In the genomic region with DNA sequence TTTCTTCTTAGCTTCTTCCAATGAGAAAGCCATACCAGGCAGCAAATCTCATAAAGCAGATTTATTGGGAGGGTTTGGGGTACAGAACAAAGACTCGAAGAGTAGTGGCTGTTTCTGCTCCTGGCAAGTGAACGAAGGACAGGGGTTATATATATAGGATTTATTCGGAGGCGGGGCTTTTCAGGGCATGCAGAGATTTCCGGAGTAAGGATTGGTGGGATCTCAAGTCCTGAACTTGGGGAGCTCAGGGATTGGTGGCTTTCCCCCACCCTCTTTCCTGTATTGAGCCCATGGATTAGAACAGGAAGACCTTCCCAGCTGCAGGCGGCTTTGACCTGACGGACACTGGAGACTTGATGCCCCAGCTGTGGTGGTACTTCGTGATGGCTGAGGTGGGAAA, we compare ENCODE assay signal across 9 mouse cellular contexts. TPM values are rescaled to one million over a fixed set of nuclear protein-coding genes. Genes with fewer than 3 reads are reported as not detected.
DNase-seq lines count a peak whose midpoint lies in the region; ATAC-seq and TF ChIP-seq lines count a peak whose summit lies in the region.
"Had no signal": no experiment of that assay in that cellular context is flagged by ENCODE, and none has a peak within 500 bp of the region (broad histone marks: within the 10 kb centered on the region; RNA-seq: fewer than 3 reads in every experiment).

No protein-coding gene starts in this region.

- H3K27me3 ChIP-seq in hindbrain, embryonic 15.5 days: no peaks in the 10 kb centered on the region
- no peaks in the 10 kb centered on the region for H3K27me3 ChIP-seq in hindbrain, embryonic 11.5 days (ENCODE audit: control insufficient read depth, insufficient read depth, low read length)
- H3K27me3 ChIP-seq in testis, adult 2 months (ENCODE audit: control insufficient read depth, insufficient read depth, low read length): no peaks in the 10 kb centered on the region
- H3K27me3 ChIP-seq in embryonic facial prominence, embryonic 15.5 days: no peaks in the 10 kb centered on the region
- H3K27me3 ChIP-seq in stomach, postnatal 0 days (ENCODE audit: control insufficient read depth, insufficient read depth, low read length): no peaks in the 10 kb centered on the region

- no peak overlapping the region for H3K4me2 ChIP-seq in hindbrain, embryonic 15.5 days
- no peak overlapping the region for H3K4me2 ChIP-seq in hindbrain, embryonic 11.5 days (replicated peaks; ENCODE audit: low read depth, low read length)
- no peak overlapping the region for H3K4me2 ChIP-seq in embryonic facial prominence, embryonic 15.5 days (replicated peaks)
- no peak overlapping the region for H3K4me2 ChIP-seq in stomach, postnatal 0 days (replicated peaks; ENCODE audit: low read depth)

- 88% methylated on average over 8 of the region's 8 CpGs for WGBS in hindbrain, embryonic 15.5 days
- WGBS in hindbrain, embryonic 11.5 days: 83% methylated on average over 8 of the region's 8 CpGs
- 82% methylated on average over 8 of the region's 8 CpGs for WGBS in embryonic facial prominence, embryonic 15.5 days
- 79% methylated on average over 8 of the region's 8 CpGs for WGBS in stomach, postnatal 0 days

- TF ChIP-seq EP300 in stomach, postnatal 0 days (optimal IDR thresholded peaks at IDR 0.05): no peak

- TF ChIP-seq CTCF in testis, adult 2 months (IDR thresholded peaks at IDR 0.05; ENCODE audit: control insufficient read depth, insufficient read depth, insufficient replicate concordance, low read depth, low read length): no peak
- TF ChIP-seq CTCF in stomach, postnatal 0 days (IDR thresholded peaks at IDR 0.05; ENCODE audit: low read depth): no peak

- H3K27ac ChIP-seq in hindbrain, embryonic 15.5 days (replicated peaks): peak overlapping the region; percentile 96; the same call in 1 of the 2 replicates
- H3K27ac ChIP-seq in hindbrain, embryonic 11.5 days (ENCODE audit: low read depth, low read length): no peak overlapping the region
- H3K27ac ChIP-seq in testis, adult 2 months (ENCODE audit: control insufficient read depth, insufficient read depth, low read depth, low read length): peak overlapping the region; percentile 99
- peak overlapping the region; percentile 98 for H3K27ac ChIP-seq in embryonic facial prominence, embryonic 15.5 days (replicated peaks)
- peak overlapping the region; percentile 98; the same call in 1 of the 2 replicates for H3K27ac ChIP-seq in stomach, postnatal 0 days (replicated peaks)

- H3K9me3 ChIP-seq in hindbrain, embryonic 15.5 days: no peaks in the 10 kb centered on the region
- H3K9me3 ChIP-seq in hindbrain, embryonic 11.5 days (ENCODE audit: control insufficient read depth, low read length): no peaks in the 10 kb centered on the region
- H3K9me3 ChIP-seq in embryonic facial prominence, embryonic 15.5 days (replicated peaks): no peaks in the 10 kb centered on the region
- H3K9me3 ChIP-seq in stomach, postnatal 0 days (ENCODE audit: control insufficient read depth, low read length): no peaks in the 10 kb centered on the region

- no peak for DNase-seq in hindbrain, embryonic 11.5 days (ENCODE audit: low spot score)
- DNase-seq in testis, postnatal 10 days (ENCODE audit: low spot score): no peak
- no peak for DNase-seq in stomach, postnatal 0 days (ENCODE audit: low spot score)
- DNase-seq in gastrocnemius, postnatal 4 days (ENCODE audit: low spot score in 2 of 2): no peak
- no peak for DNase-seq in spleen, postnatal 10 days (ENCODE audit: low spot score in 2 of 2)
- DNase-seq: layer of hippocampus, adult 9-11 months had no signal

- no peak for ATAC-seq in hindbrain, embryonic 15.5 days (ENCODE audit: low FRiP score, low read depth)
- ATAC-seq in hindbrain, embryonic 11.5 days (ENCODE audit: low FRiP score): no peak
- no peak for ATAC-seq in embryonic facial prominence, embryonic 15.5 days (ENCODE audit: insufficient number of reproducible peaks, low FRiP score, low TSS enrichment, low read depth)
- ATAC-seq in stomach, postnatal 0 days (ENCODE audit: low FRiP score, low TSS enrichment): no peak

- no peak overlapping the region for H3K4me3 ChIP-seq in hindbrain, embryonic 15.5 days
- no peak overlapping the region for H3K4me3 ChIP-seq in hindbrain, embryonic 11.5 days (ENCODE audit: low read depth, low read length)
- H3K4me3 ChIP-seq in testis, adult 2 months (ENCODE audit: control insufficient read depth, low read depth, low read length): peak overlapping the region; percentile 89
- H3K4me3 ChIP-seq in embryonic facial prominence, embryonic 15.5 days (replicated peaks): no peak overlapping the region
- H3K4me3 ChIP-seq in stomach, postnatal 0 days (ENCODE audit: low read depth, low read length): no peak overlapping the region

- H3K4me1 ChIP-seq in hindbrain, embryonic 15.5 days (replicated peaks): peaks cover 34% of the 10 kb centered on the region
- no peaks in the 10 kb centered on the region; the same call in 1 of the 2 replicates for H3K4me1 ChIP-seq in hindbrain, embryonic 11.5 days (replicated peaks; ENCODE audit: control insufficient read depth, insufficient read depth, low read length)
- peaks cover 17% of the 10 kb centered on the region for H3K4me1 ChIP-seq in testis, adult 2 months (ENCODE audit: control insufficient read depth, insufficient read depth, low read length)
- H3K4me1 ChIP-seq in embryonic facial prominence, embryonic 15.5 days: peaks cover 30% of the 10 kb centered on the region
- 0 out of 2 replicates have a peak, but pooled peaks cover 3% of the 10 kb centered on the region for H3K4me1 ChIP-seq in stomach, postnatal 0 days (replicated peaks; ENCODE audit: control insufficient read depth, insufficient read depth)

- H3K36me3 ChIP-seq in hindbrain, embryonic 15.5 days: no peaks in the 10 kb centered on the region
- no peaks in the 10 kb centered on the region for H3K36me3 ChIP-seq in hindbrain, embryonic 11.5 days (ENCODE audit: control insufficient read depth, insufficient read depth, low read length)
- no peaks in the 10 kb centered on the region for H3K36me3 ChIP-seq in testis, adult 2 months (ENCODE audit: control insufficient read depth, insufficient read depth, low read length)
- H3K36me3 ChIP-seq in embryonic facial prominence, embryonic 15.5 days: 0 out of 2 replicates have a peak, but pooled peaks cover 4% of the 10 kb centered on the region
- H3K36me3 ChIP-seq in stomach, postnatal 0 days (ENCODE audit: control insufficient read depth, insufficient read depth, low read length): no peaks in the 10 kb centered on the region

- H3K9ac ChIP-seq in hindbrain, embryonic 15.5 days: no peak overlapping the region
- H3K9ac ChIP-seq in hindbrain, embryonic 11.5 days (ENCODE audit: low read depth, low read length): no peak overlapping the region
- H3K9ac ChIP-seq in embryonic facial prominence, embryonic 15.5 days: no peak overlapping the region
- H3K9ac ChIP-seq in stomach, postnatal 0 days (ENCODE audit: low read length): no peak overlapping the region

- no peak for TF ChIP-seq POLR2A in testis, adult 2 months (IDR thresholded peaks at IDR 0.05; ENCODE audit: control insufficient read depth, low read depth, low read length)

RNA-seq across cellular contexts. Expression of gene Thrap3, which starts 1.5 kb away (rescaled TPM):
- polyA plus RNA-seq in hindbrain, embryonic 15.5 days (2015; fragmentation: Nextera tagmentation; extraction: Ambion mirVana): 130 and 141 TPM in 2 replicates
- polyA plus RNA-seq in hindbrain, embryonic 11.5 days (2014; fragmentation: Nextera tagmentation; extraction: Ambion mirVana): 191 and 228 TPM in 2 replicates
- polyA plus RNA-seq in testis, adult 2 months (2012; rRNA removed): 48.4 and 56.8 TPM in 2 replicates
- polyA plus RNA-seq in embryonic facial prominence, embryonic 15.5 days (2015; fragmentation: Nextera tagmentation; extraction: Ambion mirVana): 191 and 208 TPM in 2 replicates
- polyA plus RNA-seq in stomach, postnatal 0 days (2015; fragmentation: Nextera tagmentation; extraction: Ambion mirVana): 70.3 and 78.7 TPM in 2 replicates
- 100 to 1,000 TPM; 182 to 188 TPM for total RNA-seq in gastrocnemius, postnatal 4 days (2021)

RNA-seq across cellular contexts. Expression of gene Sh3d21, which starts 40.7 kb away (rescaled TPM):
- 1.4 and 2.0 TPM in 2 replicates for polyA plus RNA-seq in hindbrain, embryonic 15.5 days (2015; fragmentation: Nextera tagmentation; extraction: Ambion mirVana)
- polyA plus RNA-seq in hindbrain, embryonic 11.5 days (2014; fragmentation: Nextera tagmentation; extraction: Ambion mirVana): 2.0 and 2.7 TPM in 2 replicates
- 285 and 337 TPM in 2 replicates for polyA plus RNA-seq in testis, adult 2 months (2012; rRNA removed)
- 15.0 and 16.8 TPM in 2 replicates for polyA plus RNA-seq in embryonic facial prominence, embryonic 15.5 days (2015; fragmentation: Nextera tagmentation; extraction: Ambion mirVana)
- polyA plus RNA-seq in stomach, postnatal 0 days (2015; fragmentation: Nextera tagmentation; extraction: Ambion mirVana): 8.4 and 12.0 TPM in 2 replicates
- 1 to 10 TPM; 2.9 TPM for total RNA-seq in gastrocnemius, postnatal 4 days (2021)

RNA-seq across cellular contexts. Expression of gene Map7d1, which starts 52.1 kb away (rescaled TPM):
- 82.9 and 97.5 TPM in 2 replicates for polyA plus RNA-seq in hindbrain, embryonic 15.5 days (2015; fragmentation: Nextera tagmentation; extraction: Ambion mirVana)
- polyA plus RNA-seq in hindbrain, embryonic 11.5 days (2014; fragmentation: Nextera tagmentation; extraction: Ambion mirVana): 54.6 and 65.5 TPM in 2 replicates
- 6.0 and 7.5 TPM in 2 replicates for polyA plus RNA-seq in testis, adult 2 months (2012; rRNA removed)
- polyA plus RNA-seq in embryonic facial prominence, embryonic 15.5 days (2015; fragmentation: Nextera tagmentation; extraction: Ambion mirVana): 59.9 and 60.4 TPM in 2 replicates
- polyA plus RNA-seq in stomach, postnatal 0 days (2015; fragmentation: Nextera tagmentation; extraction: Ambion mirVana): 15.2 and 17.8 TPM in 2 replicates
- total RNA-seq in gastrocnemius, postnatal 4 days (2021): 100 to 1,000 TPM; 254 to 283 TPM

RNA-seq across cellular contexts. Expression of gene Eva1b, which starts 56.5 kb away (rescaled TPM):
- polyA plus RNA-seq in hindbrain, embryonic 15.5 days (2015; fragmentation: Nextera tagmentation; extraction: Ambion mirVana): 14.5 and 15.1 TPM in 2 replicates
- 33.1 and 36.0 TPM in 2 replicates for polyA plus RNA-seq in hindbrain, embryonic 11.5 days (2014; fragmentation: Nextera tagmentation; extraction: Ambion mirVana)
- polyA plus RNA-seq in testis, adult 2 months (2012; rRNA removed): 5.4 and 6.2 TPM in 2 replicates
- 84.3 and 94.6 TPM in 2 replicates for polyA plus RNA-seq in embryonic facial prominence, embryonic 15.5 days (2015; fragmentation: Nextera tagmentation; extraction: Ambion mirVana)
- 39.7 and 39.9 TPM in 2 replicates for polyA plus RNA-seq in stomach, postnatal 0 days (2015; fragmentation: Nextera tagmentation; extraction: Ambion mirVana)
- 10 to 100 TPM; 31.8 to 33.8 TPM for total RNA-seq in gastrocnemius, postnatal 4 days (2021)

RNA-seq across cellular contexts. Expression of gene Trappc3, which starts 58.1 kb away (rescaled TPM):
- 172 and 180 TPM in 2 replicates for polyA plus RNA-seq in hindbrain, embryonic 15.5 days (2015; fragmentation: Nextera tagmentation; extraction: Ambion mirVana)
- polyA plus RNA-seq in hindbrain, embryonic 11.5 days (2014; fragmentation: Nextera tagmentation; extraction: Ambion mirVana): 17.8 and 39.1 TPM in 2 replicates
- 20.1 and 20.5 TPM in 2 replicates for polyA plus RNA-seq in testis, adult 2 months (2012; rRNA removed)
- polyA plus RNA-seq in embryonic facial prominence, embryonic 15.5 days (2015; fragmentation: Nextera tagmentation; extraction: Ambion mirVana): 124 and 132 TPM in 2 replicates
- polyA plus RNA-seq in stomach, postnatal 0 days (2015; fragmentation: Nextera tagmentation; extraction: Ambion mirVana): 80.7 and 84.6 TPM in 2 replicates
- 10 to 100 TPM; 36.6 to 37.3 TPM for total RNA-seq in gastrocnemius, postnatal 4 days (2021)

Comparison
In these comparisons a context has a peak if more than half of its experiments do, and no peak if none do; other contexts are left out.
1. RNA of gene Sh3d21, which starts 40.7 kb away (polyA plus RNA-seq): 285 to 337 TPM in testis, adult 2 months; 15.0 to 16.8 TPM in embryonic facial prominence, embryonic 15.5 days, 8.4 to 12.0 TPM in stomach, postnatal 0 days, 2.0 to 2.7 TPM in hindbrain, embryonic 11.5 days and 1.4 to 2.0 TPM in hindbrain, embryonic 15.5 days; every median in the first group is over 10 times any median in the second.